Comparison of ENCODE assay signal across 1 mouse cellular context in genomic region chr17:33982136-33982535, GRCm38 (mm10).
TF ChIP-seq lines count a peak whose summit lies in the region.

No protein-coding gene starts in this region.

TF ChIP-seq in MEL, 35 proteins besides CTCF, POLR2A, EP300 and RAD21:
- TF ChIP-seq SMC3 (IDR thresholded peaks at IDR 0.05; ENCODE audit: low read depth, low read length): peak; percentile 35
